Mouse (Mus musculus): Measurements from ENCODE around the gene Eif3k. TPM values are rescaled to one million over a fixed set of nuclear protein-coding genes. Genes with fewer than 3 reads are reported as not detected.

Gene Eif3k
- polyA plus RNA-seq, 1 experiment from 2014 or later = 222 TPM

DNA sequence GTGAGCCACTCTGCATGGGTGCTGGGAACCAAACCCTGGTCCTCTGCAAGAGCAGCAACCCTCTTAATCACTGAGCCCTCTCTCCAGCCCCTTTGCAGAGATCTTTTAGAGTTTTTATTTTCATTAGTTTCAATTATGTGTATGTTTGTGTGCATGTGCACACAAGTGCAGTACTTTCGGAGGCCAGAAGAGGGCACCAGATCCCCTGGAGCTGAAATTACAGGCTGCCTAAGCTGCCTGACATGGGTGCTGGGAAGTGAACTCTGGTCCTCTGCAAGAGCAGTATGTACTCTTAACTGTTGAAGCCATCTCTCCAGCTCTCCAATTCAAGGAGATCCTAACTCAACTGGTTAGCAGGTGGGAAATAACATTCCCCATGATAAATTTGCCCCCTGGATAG is 33.3 kb upstream of the Eif3k start:
- H3K9ac ChIP-seq = no peak overlapping the region
- peaks cover 40% of the 10 kb centered on the region for H3K27me3 ChIP-seq
- 77% methylated on average over 1 of the region's 1 CpGs for WGBS (ENCODE audit: insufficient replicate concordance)
- H3K27ac ChIP-seq (replicated peaks) = no peak overlapping the region
- peaks cover 15% of the 10 kb centered on the region for H3K4me1 ChIP-seq (replicated peaks)
- ATAC-seq (ENCODE audit: insufficient read depth) = no peak
- H3K4me3 ChIP-seq (replicated peaks) = no peak overlapping the region
- H3K9me3 ChIP-seq (replicated peaks) = no peaks in the 10 kb centered on the region
- no peak overlapping the region for H3K4me2 ChIP-seq
- H3K36me3 ChIP-seq (replicated peaks) = no peaks in the 10 kb centered on the region

DNA sequence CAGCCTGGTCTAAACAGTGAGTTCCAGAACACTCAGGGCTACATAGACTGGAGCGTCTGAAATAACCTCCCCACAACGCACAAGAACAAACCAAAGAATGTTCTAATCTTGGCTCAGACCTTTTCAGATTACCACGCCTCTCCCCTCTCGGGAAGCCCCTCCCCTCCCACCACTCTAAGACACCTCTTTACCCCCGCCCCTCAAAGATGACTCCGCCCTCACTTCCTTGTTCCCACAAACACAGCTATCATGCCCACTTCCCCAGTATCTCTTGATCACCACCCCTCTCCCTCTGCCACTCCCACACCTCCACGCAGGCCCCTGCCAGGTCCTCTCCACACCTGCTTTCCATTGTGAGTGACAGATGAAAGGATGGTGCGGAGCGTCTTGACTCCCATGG is 27.1 kb upstream of the Eif3k start:
- H3K9me3 ChIP-seq (replicated peaks) = no peaks in the 10 kb centered on the region
- ATAC-seq (ENCODE audit: insufficient read depth) = no peak
- H3K36me3 ChIP-seq (replicated peaks) = no peaks in the 10 kb centered on the region
- no peak overlapping the region for H3K9ac ChIP-seq
- no peak overlapping the region for H3K27ac ChIP-seq (replicated peaks)
- WGBS (ENCODE audit: insufficient replicate concordance) = 40% methylated on average over 9 of the region's 9 CpGs
- H3K4me2 ChIP-seq = no peak overlapping the region
- H3K4me1 ChIP-seq (replicated peaks) = peaks cover 20% of the 10 kb centered on the region
- H3K27me3 ChIP-seq = no peaks in the 10 kb centered on the region
- H3K4me3 ChIP-seq (replicated peaks) = no peak overlapping the region

DNA sequence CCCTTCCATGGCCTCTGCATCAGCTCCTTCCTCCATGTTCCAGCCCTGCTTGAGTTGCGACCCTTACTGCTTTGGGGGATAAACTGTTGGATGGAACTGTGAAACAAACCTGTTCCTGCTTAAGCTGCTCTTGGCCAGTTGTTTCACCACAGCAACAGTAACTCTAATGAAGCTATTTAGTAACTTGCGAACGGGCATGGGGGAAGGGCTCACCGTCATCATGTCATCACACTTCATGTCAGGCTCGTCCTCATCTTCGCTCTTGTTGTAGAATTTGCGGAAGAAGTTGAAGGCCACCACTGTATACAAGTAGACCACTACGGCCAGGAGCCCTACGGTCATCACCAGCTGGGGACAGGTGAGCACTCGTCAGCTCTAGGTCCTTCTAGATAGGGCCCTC is 26.5 kb upstream of the Eif3k start:
- Histone ChIP-seq H3K27ac (replicated peaks) (no peak overlapping the region), H3K27me3 (no peaks in the 10 kb centered on the region), H3K4me3 (replicated peaks) (no peak overlapping the region), H3K9ac (no peak overlapping the region), H3K4me2 (no peak overlapping the region), H3K4me1 (replicated peaks) (peaks cover 22% of the 10 kb centered on the region), H3K36me3 (replicated peaks) (no peaks in the 10 kb centered on the region), H3K9me3 (replicated peaks) (no peaks in the 10 kb centered on the region)
- ATAC-seq (ENCODE audit: insufficient read depth) = no peak
- WGBS (ENCODE audit: insufficient replicate concordance) = 86% methylated on average over 10 of the region's 10 CpGs

DNA sequence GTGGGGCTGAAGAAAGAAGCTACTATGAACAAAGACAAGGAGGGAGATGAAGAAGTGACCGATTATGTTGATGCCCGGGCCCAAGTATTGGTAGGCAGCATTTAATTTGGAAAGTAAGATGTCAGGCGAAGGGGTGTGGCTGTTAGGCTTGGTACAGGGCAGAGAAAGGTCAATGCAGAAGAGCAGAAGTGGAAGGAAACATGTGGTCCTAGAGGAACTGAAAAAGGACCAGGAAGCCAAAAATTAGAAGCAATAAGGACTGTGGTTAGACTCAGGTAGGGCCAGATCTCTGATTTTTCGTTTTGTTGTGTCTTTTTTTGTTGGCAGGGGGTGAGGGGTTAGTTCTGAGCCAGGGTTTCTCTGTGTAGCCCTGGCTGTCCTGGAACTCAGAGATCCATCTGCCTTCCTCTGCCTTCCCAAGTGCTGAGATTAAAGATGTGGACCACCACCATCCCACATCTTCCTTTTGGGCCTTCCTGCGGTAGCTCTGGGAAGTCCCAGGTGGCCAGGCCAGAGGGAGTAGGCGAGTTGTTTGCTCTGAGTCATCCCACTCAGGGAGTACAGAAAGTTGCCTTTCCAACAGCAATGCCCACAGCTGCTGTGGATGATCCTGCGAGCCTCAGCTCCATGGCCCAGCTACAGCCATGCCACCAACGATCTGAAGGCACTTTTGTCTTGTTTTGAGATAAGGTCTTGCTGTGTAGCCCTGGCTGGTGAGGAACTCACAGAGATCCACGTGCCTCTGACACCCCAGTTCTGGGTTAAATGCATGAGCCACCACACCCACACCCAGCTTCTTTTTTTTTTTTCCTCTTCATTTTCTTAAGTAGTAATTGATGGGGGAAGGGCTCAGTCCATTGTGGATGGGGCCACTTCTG is 25.8 kb upstream of the Eif3k start:
- H3K4me1 ChIP-seq (replicated peaks) = peaks cover 27% of the 10 kb centered on the region
- WGBS (ENCODE audit: insufficient replicate concordance) = 52% methylated on average over 9 of the region's 9 CpGs
- H3K4me2 ChIP-seq = no peak overlapping the region
- no peaks in the 10 kb centered on the region for H3K27me3 ChIP-seq
- H3K9me3 ChIP-seq (replicated peaks) = no peaks in the 10 kb centered on the region
- H3K9ac ChIP-seq = no peak overlapping the region
- H3K27ac ChIP-seq (replicated peaks) = no peak overlapping the region
- ATAC-seq (ENCODE audit: insufficient read depth) = no peak
- no peak overlapping the region for H3K4me3 ChIP-seq (replicated peaks)
- no peaks in the 10 kb centered on the region for H3K36me3 ChIP-seq (replicated peaks)

DNA sequence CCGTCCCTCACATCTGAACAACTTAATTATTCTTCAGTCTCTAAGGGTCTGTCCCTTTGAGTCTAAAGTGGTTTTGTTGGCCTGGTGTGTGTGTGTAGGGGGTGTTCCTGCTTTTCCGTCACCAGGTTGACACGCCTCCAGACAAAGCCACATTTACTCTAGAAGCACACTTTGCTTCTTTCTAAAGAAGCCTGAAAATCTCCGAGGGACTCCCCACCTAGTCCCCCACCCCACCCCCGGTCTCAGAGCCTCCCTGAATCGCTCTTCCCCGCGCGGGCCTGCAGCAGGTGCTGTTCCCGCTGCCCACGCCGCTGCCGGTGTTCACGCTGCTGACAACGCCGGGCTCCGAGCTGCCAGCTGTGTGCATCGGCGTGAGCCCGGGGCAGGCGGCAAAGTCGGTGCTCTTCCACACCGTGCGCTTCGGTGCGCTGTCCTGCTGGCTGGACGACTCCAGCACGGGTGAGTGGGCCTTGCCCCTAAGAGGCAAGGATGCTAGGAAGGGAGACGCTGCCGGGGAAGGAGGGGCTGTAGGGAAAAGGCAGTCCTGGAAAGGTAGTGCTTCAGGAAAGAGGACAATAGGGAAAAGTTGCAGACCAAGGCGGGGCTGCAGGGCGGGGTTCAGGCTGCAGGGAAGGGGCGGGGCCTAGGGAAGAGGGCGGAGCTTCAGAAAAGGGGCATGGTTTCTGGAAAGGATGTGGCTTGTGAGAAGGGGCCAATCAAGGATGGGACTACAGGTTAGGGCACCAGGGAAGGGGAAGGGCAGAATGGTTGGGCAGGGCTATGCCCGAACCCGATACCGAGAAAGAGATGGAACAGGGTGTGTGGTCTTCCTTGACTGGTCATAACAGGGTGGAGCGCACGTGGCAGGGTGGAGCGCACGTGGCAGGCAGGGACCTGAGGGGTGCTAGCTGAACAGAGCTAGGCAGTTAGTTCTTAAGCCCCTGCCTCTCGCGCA is 19.3 kb upstream of the Eif3k start:
- peak; percentile 93 for ATAC-seq (ENCODE audit: insufficient read depth)
- Histone ChIP-seq H3K9me3 (replicated peaks) (no peaks in the 10 kb centered on the region), H3K4me1 (replicated peaks) (peaks cover 28% of the 10 kb centered on the region), H3K9ac (peak overlapping the region; percentile 39; the same call in 1 of the 2 replicates), H3K4me3 (replicated peaks) (peak overlapping the region; percentile 52), H3K4me2 (peak overlapping the region; percentile 81), H3K27me3 (0 out of 2 replicates have a peak, but pooled peaks cover 3% of the 10 kb centered on the region), H3K27ac (replicated peaks) (peak overlapping the region; percentile 53), H3K36me3 (replicated peaks) (no peaks in the 10 kb centered on the region)
- WGBS (ENCODE audit: insufficient replicate concordance) = 5% methylated on average over 43 of the region's 43 CpGs

DNA sequence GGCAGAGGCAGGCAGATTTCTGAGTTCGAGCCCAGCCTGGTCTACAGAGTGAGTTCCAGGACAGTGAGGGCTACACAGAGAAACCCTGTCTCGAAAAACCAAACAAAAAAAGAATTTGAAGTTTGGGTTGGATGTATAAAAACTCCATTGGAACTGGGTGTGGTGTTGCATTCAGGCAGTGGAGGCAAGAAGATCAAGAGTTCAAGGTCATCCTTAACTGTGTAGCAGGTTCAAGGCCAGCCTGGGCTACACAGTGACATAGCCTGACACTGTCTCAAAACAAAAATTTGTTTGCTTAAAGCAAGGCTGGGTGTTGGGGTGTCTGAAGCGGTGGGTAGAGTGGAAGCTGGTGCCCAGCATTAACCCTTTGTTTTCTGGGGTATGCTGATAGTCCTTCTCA is 11.7 kb upstream of the Eif3k start:
- Histone ChIP-seq H3K4me2 (no peak overlapping the region), H3K4me1 (replicated peaks) (0 out of 2 replicates have a peak, but pooled peaks cover 2% of the 10 kb centered on the region), H3K27ac (replicated peaks) (no peak overlapping the region), H3K9ac (no peak overlapping the region), H3K9me3 (replicated peaks) (no peaks in the 10 kb centered on the region), H3K27me3 (no peaks in the 10 kb centered on the region), H3K4me3 (replicated peaks) (no peak overlapping the region), H3K36me3 (replicated peaks) (no peaks in the 10 kb centered on the region)
- 68% methylated on average over 3 of the region's 3 CpGs for WGBS (ENCODE audit: insufficient replicate concordance)
- ATAC-seq (ENCODE audit: insufficient read depth) = no peak

DNA sequence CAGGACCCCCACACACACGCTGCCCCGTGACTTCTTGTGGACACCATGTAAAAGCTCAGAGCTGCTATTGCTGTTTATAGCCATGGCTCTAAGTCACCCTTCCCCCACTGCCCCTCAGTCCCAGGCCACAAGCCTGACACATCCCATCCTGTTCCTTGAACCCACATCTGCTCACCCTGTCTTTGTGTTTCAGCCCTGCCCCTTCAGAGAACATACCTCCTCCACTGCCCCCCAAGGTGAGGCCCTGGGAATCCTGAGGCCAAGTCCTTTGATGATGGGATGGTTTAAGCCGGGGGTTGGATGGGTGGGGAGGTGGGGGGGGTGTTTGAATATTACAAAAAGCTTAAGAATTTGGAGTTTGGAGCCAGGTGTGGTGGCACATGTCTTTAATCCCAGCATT is 11.3 kb upstream of the Eif3k start:
- Histone ChIP-seq H3K4me3 (replicated peaks) (no peak overlapping the region), H3K4me1 (replicated peaks) (0 out of 2 replicates have a peak, but pooled peaks cover 2% of the 10 kb centered on the region), H3K4me2 (no peak overlapping the region), H3K9me3 (replicated peaks) (no peaks in the 10 kb centered on the region), H3K36me3 (replicated peaks) (no peaks in the 10 kb centered on the region; the same call in 1 of the 2 replicates), H3K27ac (replicated peaks) (no peak overlapping the region), H3K27me3 (no peaks in the 10 kb centered on the region), H3K9ac (no peak overlapping the region)
- WGBS (ENCODE audit: insufficient replicate concordance) = 80% methylated on average over 3 of the region's 3 CpGs
- no peak for ATAC-seq (ENCODE audit: insufficient read depth)

DNA sequence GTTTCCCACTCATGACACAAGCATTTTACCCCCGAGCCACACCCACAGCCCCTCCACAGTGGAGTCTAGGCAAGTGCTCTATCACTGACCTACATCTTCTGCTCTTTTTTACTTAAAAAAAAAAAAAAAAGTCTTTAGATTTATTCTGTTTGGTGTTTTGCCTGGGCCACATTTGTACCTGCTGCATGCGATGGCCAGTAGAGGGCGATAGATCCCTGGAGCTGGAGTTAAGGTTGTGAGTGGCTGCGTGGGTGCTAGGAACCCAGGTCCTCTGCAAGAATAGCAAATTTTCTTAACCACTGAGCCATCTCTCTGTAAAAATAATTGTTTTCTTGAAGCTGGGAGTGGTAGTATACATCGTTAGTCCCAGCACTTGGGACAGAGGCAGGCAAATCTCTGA is 10.0 kb upstream of the Eif3k start:
- Histone ChIP-seq H3K36me3 (replicated peaks) (no peaks in the 10 kb centered on the region; the same call in 1 of the 2 replicates), H3K27me3 (no peaks in the 10 kb centered on the region), H3K27ac (replicated peaks) (no peak overlapping the region), H3K9me3 (replicated peaks) (no peaks in the 10 kb centered on the region), H3K4me2 (no peak overlapping the region), H3K4me3 (replicated peaks) (no peak overlapping the region), H3K9ac (no peak overlapping the region), H3K4me1 (replicated peaks) (0 out of 2 replicates have a peak, but pooled peaks cover 2% of the 10 kb centered on the region)
- no peak for ATAC-seq (ENCODE audit: insufficient read depth)
- 76% methylated on average over 5 of the region's 5 CpGs for WGBS (ENCODE audit: insufficient replicate concordance)

DNA sequence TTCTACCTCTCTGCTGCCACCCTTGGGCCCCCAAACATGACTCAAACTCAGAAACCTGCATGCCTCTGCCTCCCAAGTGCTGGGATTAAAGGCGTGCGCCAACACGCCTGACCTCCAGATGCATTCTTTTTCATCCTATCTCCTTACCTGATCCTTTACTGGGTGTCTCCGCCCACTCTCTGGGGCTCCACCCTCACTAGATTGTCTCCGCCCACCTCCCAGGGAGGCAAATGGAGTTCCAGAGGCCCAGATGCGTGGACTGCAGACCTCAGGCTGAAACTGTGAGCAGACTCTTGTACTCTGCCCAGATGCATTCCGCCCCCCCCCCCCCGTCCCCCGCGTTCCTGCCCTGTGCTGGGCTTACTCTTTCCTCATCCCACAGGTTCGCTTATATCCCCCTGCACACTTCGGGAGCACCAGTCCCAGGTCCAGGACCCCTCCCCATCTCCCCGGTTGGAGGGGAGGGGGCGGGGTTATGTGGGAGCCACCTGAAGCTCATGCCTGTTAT is 9.2 kb upstream of the Eif3k start:
- Histone ChIP-seq H3K9ac (no peak overlapping the region), H3K4me1 (replicated peaks) (0 out of 2 replicates have a peak, but pooled peaks cover 2% of the 10 kb centered on the region), H3K27ac (replicated peaks) (no peak overlapping the region), H3K36me3 (replicated peaks) (no peaks in the 10 kb centered on the region; the same call in 1 of the 2 replicates), H3K27me3 (no peaks in the 10 kb centered on the region), H3K4me3 (replicated peaks) (no peak overlapping the region), H3K4me2 (no peak overlapping the region), H3K9me3 (replicated peaks) (no peaks in the 10 kb centered on the region)
- WGBS (ENCODE audit: insufficient replicate concordance) = 65% methylated on average over 14 of the region's 14 CpGs
- no peak for ATAC-seq (ENCODE audit: insufficient read depth)

DNA sequence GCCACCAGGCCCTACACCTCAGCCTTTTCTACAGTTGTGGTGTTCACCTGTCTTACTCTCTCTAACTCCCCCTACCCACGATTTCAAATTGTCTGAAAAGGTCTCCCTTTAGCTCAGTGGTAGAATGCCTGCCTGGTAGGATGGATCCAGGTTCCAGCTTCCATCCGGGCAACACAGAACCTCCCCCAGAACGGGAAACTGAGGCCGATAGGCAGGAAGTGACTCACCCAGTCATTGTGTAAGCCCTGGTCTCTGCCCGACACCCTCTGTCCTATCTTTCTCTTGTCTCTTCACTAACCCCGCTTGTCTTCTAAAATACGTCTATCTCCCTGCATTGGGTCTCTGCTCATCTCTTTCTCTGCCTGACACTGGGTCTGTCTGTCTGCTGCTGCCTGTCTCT is 3.5 kb upstream of the Eif3k start:
- WGBS (ENCODE audit: insufficient replicate concordance) = 50% methylated on average over 7 of the region's 7 CpGs
- H3K27me3 ChIP-seq = no peaks in the 10 kb centered on the region

DNA sequence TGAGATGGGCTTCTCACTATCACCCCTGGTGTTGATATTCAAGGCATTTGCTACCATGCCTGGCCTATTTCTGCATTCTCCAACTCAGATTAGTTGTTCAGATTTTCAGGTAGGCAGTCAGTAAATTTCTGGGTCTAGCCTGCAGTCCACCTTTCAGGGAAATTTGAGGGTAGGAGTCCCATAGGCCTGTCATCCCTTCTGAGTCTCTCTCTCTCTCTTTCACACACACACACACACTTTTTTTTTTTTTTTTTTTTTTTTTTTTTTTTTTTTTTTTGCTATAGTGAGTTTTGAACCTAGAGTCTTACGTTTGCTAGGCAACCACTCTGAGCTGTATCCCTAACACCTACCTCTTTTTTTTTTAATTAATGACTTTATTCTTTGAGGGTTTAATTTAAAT is 2.8 kb upstream of the Eif3k start:
- ATAC-seq (ENCODE audit: insufficient read depth) = no peak
- peaks cover 34% of the 10 kb centered on the region for H3K4me1 ChIP-seq (replicated peaks)
- 76% methylated on average over 1 of the region's 1 CpGs for WGBS (ENCODE audit: insufficient replicate concordance)
- H3K27ac ChIP-seq (replicated peaks) = no peak overlapping the region
- H3K9me3 ChIP-seq (replicated peaks) = no peaks in the 10 kb centered on the region
- no peaks in the 10 kb centered on the region for H3K27me3 ChIP-seq
- H3K4me3 ChIP-seq (replicated peaks) = no peak overlapping the region
- H3K36me3 ChIP-seq (replicated peaks) = peaks cover 9% of the 10 kb centered on the region
- H3K4me2 ChIP-seq = no peak overlapping the region; the same call in 1 of the 2 replicates
- H3K9ac ChIP-seq = no peak overlapping the region

More for the DNA sequence above, 3.5 kb upstream of the Eif3k start:
- no peak for ATAC-seq (ENCODE audit: insufficient read depth)
- Histone ChIP-seq H3K4me3 (replicated peaks) (no peak overlapping the region), H3K9ac (no peak overlapping the region), H3K36me3 (replicated peaks) (peaks cover 2% of the 10 kb centered on the region; the same call in 1 of the 2 replicates), H3K9me3 (replicated peaks) (no peaks in the 10 kb centered on the region), H3K4me1 (replicated peaks) (peaks cover 33% of the 10 kb centered on the region), H3K27ac (replicated peaks) (no peak overlapping the region), H3K4me2 (no peak overlapping the region)

Data from liver, embryonic 15.5 days (tissue).